Mouse (Mus musculus): ENCODE measurements around the gene Ypel2.

Ypel2 gene

DNA sequence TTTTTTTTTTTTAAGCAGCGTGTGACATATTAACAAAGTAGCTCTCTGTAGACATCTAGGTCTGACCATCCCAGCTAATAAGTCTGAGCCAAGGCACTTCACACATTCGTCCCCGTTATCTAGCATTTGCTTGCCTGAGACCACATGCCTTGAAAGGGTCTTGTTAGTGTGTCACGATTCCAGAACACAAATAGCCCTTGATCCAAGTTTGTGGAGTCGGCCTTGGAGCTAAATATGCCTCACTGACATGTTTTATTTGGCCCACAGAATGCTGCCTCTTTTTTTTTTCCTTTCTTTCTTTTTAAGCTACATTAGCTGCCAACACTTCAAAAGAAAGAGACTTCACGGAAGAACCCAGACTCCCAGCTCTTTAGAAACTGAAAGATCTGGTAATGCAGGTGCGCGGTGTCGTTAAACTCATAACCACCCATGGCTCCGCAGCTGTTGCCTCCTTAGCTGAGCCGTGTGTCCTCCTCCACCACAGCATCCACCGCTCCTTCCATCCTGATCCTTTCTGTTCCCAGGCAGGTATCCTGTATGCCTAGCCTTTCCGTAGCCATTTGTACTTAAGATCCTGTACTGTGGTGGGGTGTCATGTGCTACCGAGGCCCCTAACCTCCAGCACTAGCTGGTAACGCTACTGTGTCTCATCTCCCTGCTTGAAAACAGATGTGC, 100.4 kb downstream of the Ypel2 start:
- no peak for DNase-seq

Measured in kidney, postnatal 4 days (tissue).